Mouse (Mus musculus) kidney, embryonic 16.5 days (tissue): ENCODE data around the gene Anks4b. TPM values are rescaled to one million over a fixed set of nuclear protein-coding genes. Genes with fewer than 3 reads are reported as not detected.

ENCODE experiments used
- ATAC-seq: fragments of 200-750 bp; cut with Nextera tagmentation; 2 replicates; pipeline ENCODE4 v1.8.0; 2017; ENCODE audit warnings: moderate TSS enrichment; ENCODE audit not compliant: low FRiP score, low TSS enrichment
- H3K27ac ChIP-seq: fragments of 300-500 bp; sonication (generic); 2 replicates; pipeline ENCODE4 v1.5.1; 2014; ENCODE audit warnings: low read length
- H3K27me3 ChIP-seq: fragments of 300-500 bp; sonication (generic); 2 replicates; pipeline ENCODE4 v1.6.1; 2014; ENCODE audit warnings: low read length, control low read depth, mixed read lengths; ENCODE audit not compliant: insufficient read depth
- H3K36me3 ChIP-seq: fragments of 300-500 bp; sonication (generic); 2 replicates; pipeline ENCODE4 v1.6.1; 2014; ENCODE audit warnings: low read length, control low read depth, mixed read lengths; ENCODE audit not compliant: insufficient read depth
- H3K4me1 ChIP-seq: fragments of 300-500 bp; sonication (generic); 2 replicates; pipeline ENCODE4 v1.6.1; 2014; ENCODE audit warnings: low read length, control low read depth, mixed read lengths; ENCODE audit not compliant: insufficient read depth
- H3K4me2 ChIP-seq: fragments of 300-500 bp; sonication (generic); replicated peaks from 2 replicates; pipeline ENCODE4 v1.6.1; 2014; ENCODE audit warnings: low read depth, low read length
- H3K4me3 ChIP-seq: fragments of 300-500 bp; sonication (generic); 2 replicates; pipeline ENCODE4 v1.5.1; 2014; ENCODE audit warnings: mild to moderate bottlenecking, low read length
- H3K9ac ChIP-seq: fragments of 300-500 bp; sonication (generic); replicated peaks from 2 replicates; pipeline ENCODE4 v1.6.1; 2014; ENCODE audit warnings: low read length
- H3K9me3 ChIP-seq: fragments of 300-500 bp; sonication (generic); 2 replicates; pipeline ENCODE4 v1.6.1; 2016; ENCODE audit warnings: low read length, control low read depth
- WGBS: fragments of 180-500 bp; shearing (Covaris S2); extraction: QIAGEN DNeasy Blood & Tissue Kit; methylation state at CpG from one replicate; pipeline ENCODE4 v1.1.7; 2014; 5-methylcytosine and 5-hydroxymethylcytosine counted together
- polyA plus RNA-seq: library from polyadenylated mRNA; unstranded; fragments of >200 nt; fragmentation: Nextera tagmentation; extraction: Ambion mirVana; gene quantifications from 2 replicates; pipeline ENCODE4 v1.2.1, GENCODE M21; 2015

Gene Anks4b
- 3.5 TPM in 2 replicates for polyA plus RNA-seq

DNA sequence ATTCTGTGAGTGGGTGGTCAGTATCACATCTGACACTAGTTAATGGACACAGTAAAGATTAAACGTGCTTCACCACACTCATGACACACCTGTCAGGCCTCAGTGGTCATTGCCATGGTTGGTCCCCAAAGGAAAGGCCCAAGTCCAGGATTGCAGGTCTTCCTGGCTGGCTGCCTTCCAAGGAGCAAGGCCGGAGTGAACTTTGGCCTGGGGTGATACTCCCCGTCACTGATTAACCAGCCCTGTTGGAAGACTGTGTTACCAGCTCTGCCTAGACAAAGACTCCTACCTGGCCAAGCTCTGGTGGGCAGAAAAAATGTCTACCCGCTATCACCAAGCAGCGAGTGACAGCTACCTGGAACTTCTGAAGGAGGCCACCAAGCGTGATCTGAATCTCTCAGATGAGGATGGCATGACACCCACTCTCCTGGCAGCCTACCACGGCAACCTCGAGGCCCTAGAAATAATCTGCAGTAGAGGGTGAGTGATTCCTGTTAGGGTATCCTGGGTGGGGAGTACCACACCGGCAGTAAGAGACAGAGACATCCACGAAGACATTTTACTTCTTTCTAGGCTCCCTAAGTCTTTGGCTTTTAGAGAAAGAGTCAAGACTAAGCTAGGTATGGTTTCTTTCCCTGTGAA is at the start of gene Anks4b:
Gene Anks4b, plus strand, starts transcription at position 256 of the 642 bp plus-strand sequence.
- Histone ChIP-seq H3K4me1 (no peaks in the 10 kb centered on the region), H3K27ac (peak within 1 kb of the TSS; percentile 21; the same call in 1 of the 2 replicates)
- 66% methylated on average over 10 of the region's 10 CpGs for WGBS

DNA sequence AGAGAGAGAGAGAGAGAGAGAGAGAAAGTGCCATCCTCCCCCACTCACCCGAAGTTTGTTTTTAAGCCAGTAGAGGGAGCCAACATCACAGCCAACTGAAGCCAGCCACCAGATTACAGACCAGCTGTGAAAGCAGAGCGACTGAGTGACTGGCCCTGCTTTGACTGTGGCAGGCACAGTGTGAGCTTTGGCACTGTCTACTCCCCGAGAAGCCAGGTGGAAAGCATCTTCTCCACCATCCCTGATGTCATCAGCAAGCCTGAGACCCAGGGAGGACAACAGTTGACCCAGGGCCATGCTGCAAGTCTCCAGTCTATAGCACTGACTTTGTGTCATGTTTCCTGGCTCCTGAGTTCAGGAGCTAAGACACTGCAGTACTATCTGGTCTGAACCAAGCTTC is 48.8 kb upstream of the Anks4b start:
- Histone ChIP-seq H3K36me3 (peaks cover 13% of the 10 kb centered on the region; the same call in 1 of the 2 replicates), H3K4me3 (no peak overlapping the region), H3K9me3 (no peaks in the 10 kb centered on the region), H3K4me1 (peaks cover 26% of the 10 kb centered on the region), H3K9ac (0 out of 2 replicates have a peak overlapping the region, but pooled peaks have one; percentile 10), H3K27me3 (no peaks in the 10 kb centered on the region), H3K27ac (peak overlapping the region; percentile 68), H3K4me2 (no peak overlapping the region)
- peak; percentile 91 for ATAC-seq
- WGBS = 3% methylated on average over 3 of the region's 3 CpGs

More for the DNA sequence above, at the start of gene Anks4b:
- ATAC-seq = peak; percentile 93
- Histone ChIP-seq H3K36me3 (no peaks in the 10 kb centered on the region), H3K4me2 (0 out of 2 replicates have a peak within 1 kb of the TSS, but pooled peaks have one; percentile 16), H3K4me3 (peak within 1 kb of the TSS; percentile 21), H3K27me3 (no peaks in the 10 kb centered on the region), H3K9ac (no peak within 1 kb of the TSS), H3K9me3 (no peaks in the 10 kb centered on the region)

DNA sequence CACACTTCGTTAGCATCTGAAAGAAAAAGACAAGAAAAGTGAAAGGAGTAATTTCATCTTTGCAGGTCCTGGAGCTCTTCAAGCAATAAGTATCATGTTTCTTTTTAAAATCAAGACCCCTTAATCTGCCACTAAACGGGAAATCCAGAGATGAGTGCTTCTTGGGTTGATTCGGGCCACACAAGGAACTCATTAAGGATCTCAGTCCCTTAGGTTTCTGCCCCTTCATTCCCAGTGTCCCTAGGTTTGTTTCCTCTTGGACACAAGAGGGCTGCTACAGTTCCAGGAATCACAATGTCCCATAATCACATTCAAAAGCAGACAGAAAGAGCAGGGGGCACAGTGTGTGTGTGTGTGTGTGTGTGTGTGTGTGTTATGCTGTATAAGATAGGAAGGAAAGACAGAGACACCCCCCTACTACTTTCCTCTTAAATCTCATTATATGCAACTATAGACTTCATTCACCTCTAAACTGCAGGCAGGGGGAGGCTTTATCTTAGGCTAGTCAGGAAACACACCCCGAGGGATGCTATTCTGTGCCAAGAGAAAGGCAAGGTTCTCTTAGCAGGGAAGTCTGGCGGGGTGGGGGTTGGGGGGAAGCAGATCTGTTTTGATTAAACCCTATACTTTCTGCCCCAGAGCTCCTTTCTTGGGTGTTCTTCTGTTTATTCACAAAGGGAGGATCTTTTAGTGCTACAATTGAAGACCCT is 46.5 kb upstream of the Anks4b start:
- Histone ChIP-seq H3K27me3 (no peaks in the 10 kb centered on the region), H3K9me3 (no peaks in the 10 kb centered on the region), H3K9ac (no peak overlapping the region), H3K4me3 (no peak overlapping the region), H3K4me1 (peaks cover 26% of the 10 kb centered on the region), H3K36me3 (no peaks in the 10 kb centered on the region), H3K27ac (peak overlapping the region; percentile 70), H3K4me2 (no peak overlapping the region)
- peak; percentile 52 for ATAC-seq
- 17% methylated on average over 5 of the region's 5 CpGs for WGBS

DNA sequence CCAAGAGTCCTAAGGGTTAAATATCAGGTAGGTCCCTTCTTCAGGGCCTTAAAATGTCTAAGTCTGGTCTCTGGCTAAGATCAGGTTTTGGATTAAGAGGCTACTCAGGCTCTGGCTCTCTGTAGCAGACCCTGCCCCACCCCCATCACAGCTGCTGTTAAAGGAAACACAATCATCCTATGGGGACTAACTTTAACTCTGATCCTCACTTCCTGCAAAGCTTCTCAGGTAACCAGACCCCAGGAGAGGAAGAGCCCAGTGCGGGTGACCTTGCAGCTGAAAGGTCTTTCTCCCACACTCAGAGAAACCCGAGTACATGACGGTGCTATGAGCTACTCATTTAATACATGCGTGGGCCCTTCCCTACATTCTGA is 46.0 kb upstream of the Anks4b start:
- H3K27me3 ChIP-seq = no peaks in the 10 kb centered on the region
- no peaks in the 10 kb centered on the region for H3K36me3 ChIP-seq
- no peaks in the 10 kb centered on the region for H3K9me3 ChIP-seq
- H3K4me1 ChIP-seq = peaks cover 26% of the 10 kb centered on the region
- H3K27ac ChIP-seq = peak overlapping the region; percentile 70
- 18% methylated on average over 4 of the region's 4 CpGs for WGBS
- no peak overlapping the region for H3K4me3 ChIP-seq
- H3K9ac ChIP-seq = no peak overlapping the region
- peak; percentile 79 for ATAC-seq
- H3K4me2 ChIP-seq = no peak overlapping the region

DNA sequence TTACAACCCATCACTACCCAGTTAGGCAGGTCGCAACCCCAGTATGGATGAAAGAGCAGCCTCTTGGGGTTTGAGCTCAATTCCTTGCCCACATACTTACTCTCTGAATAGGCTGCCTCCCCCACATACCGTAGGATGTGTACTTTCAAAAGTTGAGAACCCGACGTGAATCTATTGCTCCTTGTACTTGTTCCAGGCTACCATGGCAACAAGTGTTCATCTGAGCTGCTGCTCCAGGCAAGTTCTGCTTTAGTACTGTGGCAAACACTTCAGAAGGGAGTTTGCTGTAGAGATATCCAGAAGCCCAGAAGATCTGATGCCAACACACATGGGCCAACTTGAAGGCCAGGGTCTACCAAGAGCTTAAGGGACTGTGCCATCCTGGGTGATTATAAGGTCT is 44.7 kb upstream of the Anks4b start:
- Histone ChIP-seq H3K4me3 (no peak overlapping the region), H3K27ac (peak overlapping the region; percentile 67), H3K9me3 (no peaks in the 10 kb centered on the region), H3K27me3 (no peaks in the 10 kb centered on the region), H3K9ac (no peak overlapping the region), H3K4me2 (no peak overlapping the region), H3K36me3 (no peaks in the 10 kb centered on the region), H3K4me1 (peaks cover 26% of the 10 kb centered on the region)
- ATAC-seq = no peak
- WGBS = 44% methylated on average over 4 of the region's 4 CpGs

DNA sequence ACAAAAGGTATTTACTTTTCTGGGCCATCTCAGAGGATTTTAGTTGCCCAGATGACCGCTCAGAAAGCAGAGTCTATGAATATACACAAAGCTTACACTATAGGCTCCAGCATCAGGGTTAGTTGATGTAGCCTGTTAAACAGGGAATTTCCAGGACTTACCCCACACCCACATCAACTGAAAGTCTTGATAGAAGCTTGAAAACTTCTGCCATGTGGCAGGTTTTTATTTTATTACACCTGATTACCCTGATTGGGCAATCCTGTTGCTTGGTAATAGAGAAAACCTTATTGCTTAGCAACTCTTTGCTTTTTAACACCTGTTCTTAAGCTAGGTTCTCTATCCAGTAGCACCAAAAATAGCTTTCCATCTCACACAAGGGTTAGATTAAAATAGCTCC is 30.9 kb upstream of the Anks4b start:
- Histone ChIP-seq H3K36me3 (no peaks in the 10 kb centered on the region), H3K9me3 (no peaks in the 10 kb centered on the region), H3K4me3 (no peak overlapping the region), H3K4me1 (no peaks in the 10 kb centered on the region), H3K27ac (no peak overlapping the region), H3K4me2 (no peak overlapping the region), H3K9ac (no peak overlapping the region), H3K27me3 (no peaks in the 10 kb centered on the region)
- 89% methylated on average over 1 of the region's 1 CpGs for WGBS
- ATAC-seq = no peak

DNA sequence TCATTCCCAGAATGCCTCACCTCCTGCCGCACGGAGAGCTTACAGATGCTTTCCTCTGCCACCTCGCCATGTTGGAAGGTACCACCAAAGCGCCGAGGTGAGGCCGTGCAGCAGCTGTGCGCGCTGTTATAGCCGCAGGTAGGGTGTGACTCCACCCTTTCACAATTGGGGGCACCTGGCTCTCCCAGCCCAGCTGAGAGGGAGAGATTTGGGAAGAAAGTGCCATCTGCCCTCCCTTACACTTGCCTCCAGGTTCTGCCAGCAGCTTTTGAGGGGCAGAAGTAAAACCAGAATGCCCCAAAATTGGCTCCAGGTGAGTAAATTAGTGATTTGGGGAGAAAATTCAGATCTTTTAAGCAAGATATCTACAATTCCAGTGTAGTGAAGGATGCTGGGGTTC is 28.5 kb upstream of the Anks4b start, which contains the start of gene Zp2:
Gene Zp2, minus strand, starts transcription at position 101 of the 400 bp plus-strand sequence.
- Histone ChIP-seq H3K9me3 (no peaks in the 10 kb centered on the region), H3K27ac (no peak within 1 kb of the TSS), H3K4me3 (no peak within 1 kb of the TSS), H3K4me1 (no peaks in the 10 kb centered on the region), H3K9ac (no peak within 1 kb of the TSS), H3K27me3 (no peaks in the 10 kb centered on the region), H3K36me3 (no peaks in the 10 kb centered on the region), H3K4me2 (no peak within 1 kb of the TSS)
- WGBS = 80% methylated on average over 9 of the region's 9 CpGs
- ATAC-seq = no peak

DNA sequence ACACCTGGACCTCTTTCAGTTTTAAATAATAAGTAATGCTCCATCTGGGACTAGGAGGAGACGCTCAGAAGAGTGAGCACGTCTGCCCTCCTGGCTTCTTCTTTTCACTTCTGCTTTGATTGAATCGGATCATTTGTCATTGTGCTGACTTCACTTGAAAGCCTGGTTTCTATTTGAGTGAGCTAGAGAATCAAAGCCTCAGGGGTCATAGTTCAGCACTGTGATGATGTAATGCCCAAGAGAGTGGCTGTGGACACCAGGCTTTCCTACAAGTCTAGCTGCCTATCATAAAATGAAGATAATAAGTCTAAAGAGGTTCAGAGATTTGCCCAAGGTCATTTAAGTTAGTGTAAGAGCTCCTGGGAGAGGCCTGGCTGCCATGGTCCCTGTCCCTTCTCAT is 23.4 kb upstream of the Anks4b start:
- no peak overlapping the region for H3K4me3 ChIP-seq
- 30% methylated on average over 3 of the region's 3 CpGs for WGBS
- ATAC-seq = no peak
- no peak overlapping the region for H3K9ac ChIP-seq
- H3K27me3 ChIP-seq = no peaks in the 10 kb centered on the region
- no peak overlapping the region for H3K27ac ChIP-seq
- no peaks in the 10 kb centered on the region for H3K36me3 ChIP-seq
- H3K4me1 ChIP-seq = no peaks in the 10 kb centered on the region
- no peaks in the 10 kb centered on the region for H3K9me3 ChIP-seq
- no peak overlapping the region for H3K4me2 ChIP-seq

DNA sequence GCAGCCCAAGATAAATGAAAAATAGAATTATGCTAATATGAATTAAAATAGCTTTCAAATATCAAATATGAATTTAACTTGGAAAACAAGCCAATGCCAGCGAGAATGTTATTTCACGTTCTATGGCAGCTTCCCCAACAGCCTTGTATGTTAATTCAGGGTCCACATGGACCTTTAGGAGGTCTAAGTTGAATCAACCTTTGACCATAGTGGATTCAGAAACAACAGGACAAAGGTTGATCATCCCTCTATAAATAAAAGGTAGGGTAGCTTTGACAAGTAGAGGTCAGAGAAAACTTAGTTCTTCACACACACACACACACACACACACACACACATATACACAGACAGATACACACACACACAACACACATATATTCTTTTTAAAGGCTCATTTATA is 22.8 kb upstream of the Anks4b start:
- Histone ChIP-seq H3K36me3 (no peaks in the 10 kb centered on the region), H3K4me1 (no peaks in the 10 kb centered on the region), H3K9me3 (no peaks in the 10 kb centered on the region), H3K27me3 (no peaks in the 10 kb centered on the region), H3K4me3 (no peak overlapping the region), H3K9ac (no peak overlapping the region), H3K4me2 (no peak overlapping the region), H3K27ac (no peak overlapping the region)
- 76% methylated on average over 2 of the region's 2 CpGs for WGBS
- ATAC-seq = no peak

DNA sequence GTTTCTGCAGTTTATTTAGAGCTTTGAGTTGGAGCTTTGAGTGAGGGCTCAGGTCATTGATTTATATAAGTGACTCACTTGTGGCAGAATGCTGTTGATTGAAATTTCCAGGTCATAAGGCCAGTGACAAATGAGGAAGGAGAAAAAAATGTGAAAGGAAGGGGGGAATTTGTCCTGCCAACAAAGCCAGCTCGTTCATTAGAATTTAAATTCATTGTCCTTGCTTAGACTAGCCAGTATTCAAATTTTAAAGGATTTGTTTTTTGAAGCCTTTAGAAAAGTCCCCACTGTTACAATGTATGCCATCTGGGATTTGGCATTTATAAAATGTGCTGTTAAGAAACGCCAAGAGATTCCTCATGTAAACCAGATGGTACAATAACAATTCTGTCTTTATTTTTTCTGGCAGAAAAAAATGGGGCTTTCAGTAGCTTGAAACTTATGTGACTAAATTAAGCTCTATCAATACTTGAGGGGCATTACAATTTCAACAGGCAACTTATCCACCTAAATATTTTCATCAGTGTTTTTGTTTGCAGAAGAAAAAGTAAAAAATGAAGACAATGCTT is 16.7 kb upstream of the Anks4b start:
- Histone ChIP-seq H3K27me3 (no peaks in the 10 kb centered on the region), H3K4me2 (no peak overlapping the region), H3K4me1 (0 out of 2 replicates have a peak, but pooled peaks cover 3% of the 10 kb centered on the region), H3K27ac (no peak overlapping the region), H3K36me3 (no peaks in the 10 kb centered on the region), H3K9me3 (no peaks in the 10 kb centered on the region), H3K9ac (no peak overlapping the region), H3K4me3 (no peak overlapping the region)
- no peak for ATAC-seq
- 45% methylated on average over 2 of the region's 2 CpGs for WGBS
